Mouse (Mus musculus) myocyte (in vitro differentiated cells): ENCODE measurements around the gene Crnkl1.

Experiments
- E2F4 ChIP-seq: IDR thresholded peaks from one replicate; pipeline ENCODE4 v1.6.1; 2011; ENCODE audit warnings: mild to moderate bottlenecking, control low read depth, moderate library complexity; ENCODE audit not compliant: insufficient read depth
- MAX ChIP-seq: IDR thresholded peaks from one replicate; pipeline ENCODE4 v1.6.1; 2011; ENCODE audit warnings: low read depth, mild to moderate bottlenecking, control low read depth
- POLR2A ChIP-seq: IDR thresholded peaks from one replicate; pipeline ENCODE4 v1.6.1; 2011; ENCODE audit warnings: low read depth, mild to moderate bottlenecking, control low read depth, moderate library complexity; ENCODE audit not compliant: insufficient read length
- POLR2AphosphoS2 ChIP-seq: IDR thresholded peaks from one replicate; pipeline ENCODE4 v1.6.1; 2011; ENCODE audit warnings: low read depth, control low read depth; ENCODE audit not compliant: insufficient read length
- TCF12 ChIP-seq: IDR thresholded peaks from one replicate; pipeline ENCODE4 v1.6.1; 2011; ENCODE audit warnings: mild to moderate bottlenecking, control low read depth; ENCODE audit not compliant: poor library complexity, insufficient read depth, severe bottlenecking
- TCF3 ChIP-seq: IDR thresholded peaks from one replicate; pipeline ENCODE4 v1.6.1; 2011; ENCODE audit warnings: low read depth, control low read depth; ENCODE audit not compliant: insufficient read length

DNA sequence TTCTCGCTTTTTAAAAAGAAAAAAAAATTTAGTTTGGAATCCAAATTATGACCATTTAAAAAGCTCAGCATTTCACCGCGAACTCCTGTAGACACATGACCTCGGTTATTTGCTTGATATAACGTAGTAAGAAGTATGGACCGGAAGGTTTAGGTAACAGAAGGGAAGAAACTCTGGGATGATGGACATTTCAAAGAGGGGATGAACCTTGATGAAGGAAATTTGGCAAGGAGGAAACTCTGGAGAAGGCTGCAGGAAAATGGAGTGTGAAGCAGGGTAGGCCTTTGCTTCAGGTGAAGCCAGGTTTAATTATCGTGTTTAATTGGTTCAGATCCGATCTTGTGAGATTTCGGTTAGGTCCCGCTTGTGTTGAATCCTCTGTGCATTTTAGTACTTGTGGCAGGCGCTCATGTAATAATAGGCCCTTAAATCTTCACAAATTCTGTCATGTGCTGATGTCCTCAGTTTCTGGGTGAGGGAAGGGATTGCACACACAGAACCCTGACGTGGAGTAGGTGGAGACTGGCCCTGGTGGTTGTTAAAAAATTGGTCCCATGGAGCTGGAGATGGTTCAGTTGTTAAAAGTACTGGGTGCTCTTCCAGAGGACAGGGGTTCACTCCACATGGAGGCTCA is 30.7 kb downstream of the Crnkl1 start:
- TF ChIP-seq POLR2A (no peak), TCF3 (no peak), E2F4 (no peak), MAX (no peak), TCF12 (no peak), POLR2AphosphoS2 (no peak)
